Mouse (Mus musculus) stomach, postnatal 0 days (tissue): ENCODE measurements at regions not wholly inside any gene's neighbourhood (a gene's known extent, or its start where the extent isn't known, plus 50 kb on each side); places are given as distances from the start of the nearest gene placed in this dataset.

ENCODE experiments used
- CTCF ChIP-seq: IDR thresholded peaks from 2 replicates; pipeline ENCODE4 v1.5.1; 2016; ENCODE audit warnings: antibody characterized with exemption, low read depth, mild to moderate bottlenecking, moderate library complexity
- EP300 ChIP-seq: optimal IDR thresholded peaks from 2 replicates; pipeline ENCODE3; 2016; ENCODE audit warnings: antibody characterized with exemption

GRCm38 (mm10) chr13:63717249-63717648 lies 97.8 kb upstream of the Ercc6l2 start:
- TF ChIP-seq EP300 (no peak), CTCF (no peak)
